Comparison of ENCODE assay signal across 8 mouse cellular contexts in genomic region chr3:18764301-18765078, GRCm38 (mm10).
DNase-seq lines count a peak whose midpoint lies in the region; ATAC-seq lines count a peak whose summit lies in the region.

No protein-coding gene starts in this region.

- peak; percentile 64 for ATAC-seq in frontal cortex, adult (ENCODE audit: low TSS enrichment)

- no peak for DNase-seq in frontal cortex, postnatal 25 days (ENCODE audit: low spot score in 2 of 2)
- peak; percentile 39 for DNase-seq in R1 (ENCODE audit: low read depth, low spot score)
- peak; percentile 66 for DNase-seq in cerebellum, postnatal 36 days
- DNase-seq in left cerebral cortex, postnatal 14 days (ENCODE audit: low spot score in 2 of 2), result peak; percentile 50 to 68
- DNase-seq in embryo, embryonic 10.5 days (ENCODE audit: low spot score), result no peak
- no peak for DNase-seq in testis, postnatal 14 days (ENCODE audit: low spot score)
- no peak for DNase-seq in ovary, adult 18-20 months (ENCODE audit: low spot score)

- intact Hi-C loops in left cerebral cortex, postnatal 14 days (cut with DNase I), result no loop called here

Comparison
In these comparisons a context has a peak if more than half of its experiments do, and no peak if none do; other contexts are left out.
1. DNase-seq: peak in R1 (single experiment), cerebellum, postnatal 36 days (2 of 2) and left cerebral cortex, postnatal 14 days (2 of 2); none in frontal cortex, postnatal 25 days (0 of 2), embryo, embryonic 10.5 days (single experiment), testis, postnatal 14 days (single experiment) and ovary, adult 18-20 months (single experiment).